Mouse (Mus musculus) embryonic facial prominence, embryonic 15.5 days (tissue): Measurements from ENCODE around the gene Hoxa2. TPM values are rescaled to one million over a fixed set of nuclear protein-coding genes. Genes with fewer than 3 reads are reported as not detected.

Experiments
- ATAC-seq: fragments of 200-750 bp; cut with Nextera tagmentation; 2 replicates; pipeline ENCODE4 v1.8.0; 2017; ENCODE audit warnings: low read depth, moderate TSS enrichment; ENCODE audit not compliant: insufficient number of reproducible peaks, low FRiP score, low TSS enrichment
- H3K27ac ChIP-seq: fragments of 300-500 bp; sonication (generic); replicated peaks from 2 replicates; pipeline ENCODE4 v1.5.1; 2015; ENCODE audit warnings: mild to moderate bottlenecking, inconsistent platforms
- H3K27me3 ChIP-seq: fragments of 300-500 bp; sonication (generic); 2 replicates; pipeline ENCODE4 v1.6.1; 2015; ENCODE audit warnings: inconsistent platforms
- H3K36me3 ChIP-seq: fragments of 300-500 bp; sonication (generic); 2 replicates; pipeline ENCODE4 v1.6.1; 2015; ENCODE audit warnings: mild to moderate bottlenecking, inconsistent platforms
- H3K4me1 ChIP-seq: fragments of 300-500 bp; sonication (generic); 2 replicates; pipeline ENCODE4 v1.6.1; 2015; ENCODE audit warnings: inconsistent platforms
- H3K4me2 ChIP-seq: fragments of 300-500 bp; sonication (generic); replicated peaks from 2 replicates; pipeline ENCODE4 v1.6.1; 2015; ENCODE audit warnings: mild to moderate bottlenecking, inconsistent platforms
- H3K4me3 ChIP-seq: fragments of 300-500 bp; sonication (generic); replicated peaks from 2 replicates; pipeline ENCODE4 v1.5.1; 2015; ENCODE audit warnings: mild to moderate bottlenecking, inconsistent platforms
- H3K9ac ChIP-seq: fragments of 300-500 bp; sonication (generic); 2 replicates; pipeline ENCODE4 v1.6.1; 2015; ENCODE audit warnings: inconsistent platforms
- H3K9me3 ChIP-seq: fragments of 300-500 bp; sonication (generic); replicated peaks from 2 replicates; pipeline ENCODE4 v1.6.1; 2016; ENCODE audit warnings: inconsistent platforms
- WGBS: fragments of 180-500 bp; shearing (Covaris S2); methylation state at CpG from one replicate; pipeline ENCODE4 v1.1.7; 2015; 5-methylcytosine and 5-hydroxymethylcytosine counted together
- polyA plus RNA-seq: library from polyadenylated mRNA; unstranded; fragments of >200 nt; fragmentation: Nextera tagmentation; extraction: Ambion mirVana; gene quantifications from 2 replicates; pipeline ENCODE4 v1.2.1, GENCODE M21; 2015

Gene Hoxa2
- polyA plus RNA-seq, 1 experiment from 2014 or later: 0.32 TPM

DNA sequence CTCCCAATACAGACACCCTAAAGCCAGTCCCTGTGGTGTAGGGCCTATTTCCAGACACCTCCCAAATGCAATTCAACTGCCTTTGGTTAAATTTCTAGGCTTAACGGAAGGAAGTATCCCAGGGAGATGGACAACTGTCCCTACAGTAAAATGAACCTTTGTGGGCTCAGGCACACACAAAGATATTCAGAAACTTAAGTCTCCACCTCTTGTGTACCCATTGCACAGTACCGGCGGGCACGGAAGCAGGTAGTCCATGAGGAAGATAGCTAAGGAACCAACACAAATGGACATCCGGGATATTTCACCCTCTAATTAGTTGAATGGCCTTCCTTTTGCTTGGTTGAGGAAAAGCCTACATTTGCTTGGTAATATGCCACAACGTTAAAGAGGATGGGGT is 11.8 kb upstream of the Hoxa2 start:
- Histone ChIP-seq H3K4me3 (no peak overlapping the region), H3K4me1 (peaks cover 8% of the 10 kb centered on the region), H3K9me3 (no peaks in the 10 kb centered on the region), H3K9ac (no peak overlapping the region), H3K36me3 (no peaks in the 10 kb centered on the region), H3K4me2 (no peak overlapping the region), H3K27ac (no peak overlapping the region), H3K27me3 (peaks cover 99% of the 10 kb centered on the region)
- 3% methylated on average over 6 of the region's 6 CpGs for WGBS
- no peak for ATAC-seq

DNA sequence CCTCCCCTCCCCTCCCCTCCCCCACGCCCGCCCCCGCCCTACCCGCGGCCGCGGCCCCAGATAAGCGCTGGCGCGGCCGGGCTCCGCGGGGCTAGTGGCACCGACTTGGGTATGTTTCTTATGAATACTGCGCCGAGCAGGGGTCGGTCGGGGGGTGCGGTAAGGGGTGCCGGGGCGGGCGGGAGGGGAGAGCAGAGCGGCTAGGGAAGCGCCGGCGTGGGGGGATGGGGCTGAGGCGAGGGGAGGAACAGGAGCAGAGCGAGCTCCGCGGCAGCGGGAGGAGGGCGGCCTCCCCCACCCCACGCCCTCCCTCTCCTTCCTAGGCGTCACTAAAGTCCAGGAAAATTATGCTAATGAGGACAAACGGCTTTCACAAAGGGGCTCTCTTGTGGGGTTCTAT is 11.2 kb upstream of the Hoxa2 start:
- Histone ChIP-seq H3K4me3 (peak overlapping the region; percentile 16), H3K4me1 (peaks cover 8% of the 10 kb centered on the region), H3K36me3 (no peaks in the 10 kb centered on the region), H3K9ac (no peak overlapping the region), H3K27me3 (peaks cover 99% of the 10 kb centered on the region), H3K9me3 (no peaks in the 10 kb centered on the region), H3K27ac (no peak overlapping the region), H3K4me2 (no peak overlapping the region)
- ATAC-seq: no peak
- WGBS: 2% methylated on average over 20 of the region's 35 CpGs

DNA sequence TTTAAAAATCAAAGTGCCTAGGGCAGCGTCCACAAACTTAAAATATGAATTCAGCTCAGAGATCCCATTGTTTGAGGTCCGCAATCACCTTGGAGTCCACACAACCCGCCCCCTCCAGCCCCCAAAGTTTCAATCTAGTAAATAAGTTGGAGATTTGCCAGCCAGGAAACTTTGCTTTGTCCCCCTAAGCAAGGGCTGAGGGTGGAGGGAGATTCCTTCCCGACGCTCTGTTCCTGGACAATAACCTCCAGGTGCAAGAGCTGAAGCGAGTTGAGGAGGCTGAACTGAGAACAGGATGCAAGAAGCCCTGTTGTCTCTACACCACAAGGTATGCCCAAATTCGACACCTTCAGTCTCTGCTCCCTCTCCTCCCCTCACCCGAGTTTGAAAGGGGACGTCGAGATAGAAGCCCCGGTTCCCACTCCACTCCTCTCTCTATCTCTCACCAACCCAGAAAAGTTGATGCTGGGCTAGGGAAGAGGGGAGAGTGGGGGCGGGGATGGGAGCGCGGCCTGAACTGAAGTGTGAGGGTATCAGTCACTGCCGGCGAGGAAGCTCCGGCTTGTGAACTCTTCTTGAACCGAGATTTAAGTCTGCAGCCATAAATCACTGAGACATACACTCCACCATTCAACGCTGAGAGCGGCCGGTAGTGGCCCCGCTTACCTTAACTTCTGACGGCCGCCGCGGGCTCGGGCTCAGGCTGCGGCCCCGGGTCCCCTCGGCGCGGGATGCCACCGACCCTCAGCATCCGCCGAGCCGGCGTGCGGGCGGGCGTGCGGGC is 10.5 kb upstream of the Hoxa2 start:
- ATAC-seq: no peak
- H3K4me2 ChIP-seq: no peak overlapping the region

DNA sequence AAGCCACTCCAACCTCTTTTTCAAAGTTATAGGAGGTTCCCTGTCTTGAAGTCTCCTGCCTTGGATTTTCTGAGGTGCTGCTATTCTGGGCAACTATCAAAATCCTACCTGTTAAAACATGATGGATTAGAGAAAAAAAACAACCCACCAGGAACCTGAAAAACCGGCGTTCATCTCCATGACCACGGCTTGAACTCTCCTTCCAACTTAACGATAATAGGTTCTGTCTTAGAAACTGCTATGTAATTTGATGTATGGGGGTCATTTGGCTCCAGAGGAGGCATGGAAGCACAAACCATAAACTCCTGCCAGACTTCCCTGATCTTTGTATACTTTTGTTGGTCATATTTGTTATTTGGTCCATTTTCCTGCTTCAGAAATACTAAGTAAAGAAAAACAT is 9.0 kb upstream of the Hoxa2 start:
- 3% methylated on average over 4 of the region's 4 CpGs for WGBS
- no peak overlapping the region for H3K9ac ChIP-seq
- ATAC-seq: no peak

More for the DNA sequence above, 10.5 kb upstream of the Hoxa2 start:
- peaks cover 99% of the 10 kb centered on the region for H3K27me3 ChIP-seq
- H3K4me3 ChIP-seq: peak overlapping the region; percentile 16
- H3K4me1 ChIP-seq: peaks cover 8% of the 10 kb centered on the region
- H3K36me3 ChIP-seq: no peaks in the 10 kb centered on the region
- no peak overlapping the region for H3K9ac ChIP-seq
- H3K27ac ChIP-seq: no peak overlapping the region
- no peaks in the 10 kb centered on the region for H3K9me3 ChIP-seq
- WGBS: 1% methylated on average over 41 of the region's 41 CpGs

DNA sequence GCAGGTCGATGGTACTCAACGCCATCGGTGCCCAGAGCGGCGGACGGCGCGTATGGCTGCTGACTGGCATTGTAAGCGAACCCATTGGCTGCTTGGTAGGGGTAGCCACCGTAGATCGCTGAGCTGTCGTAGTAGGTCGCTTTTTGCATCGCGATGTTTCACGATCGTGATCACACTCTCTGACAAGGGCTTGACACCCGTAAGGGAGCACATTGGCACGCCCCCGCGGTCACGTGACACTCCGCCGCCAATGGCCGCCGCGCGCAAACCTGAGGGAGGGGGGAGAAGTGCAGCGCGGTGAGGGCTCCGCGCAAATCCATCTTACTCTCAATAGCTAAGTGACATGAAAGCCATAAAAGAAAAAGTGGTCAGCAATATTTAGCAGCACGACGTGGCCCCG is 7.9 kb upstream of the Hoxa2 start:
- Histone ChIP-seq H3K4me2 (peak overlapping the region; percentile 37), H3K27me3 (peaks cover 96% of the 10 kb centered on the region), H3K36me3 (no peaks in the 10 kb centered on the region), H3K9ac (no peak overlapping the region), H3K9me3 (no peaks in the 10 kb centered on the region), H3K27ac (no peak overlapping the region), H3K4me3 (peak overlapping the region; percentile 25), H3K4me1 (peaks cover 11% of the 10 kb centered on the region)
- under 1% methylated on average over 35 of the region's 35 CpGs for WGBS
- ATAC-seq: peak; percentile 54; the same call in 1 of the 2 replicates

More for the DNA sequence above, 9.0 kb upstream of the Hoxa2 start:
- Histone ChIP-seq H3K4me1 (peaks cover 11% of the 10 kb centered on the region), H3K4me2 (no peak overlapping the region), H3K4me3 (no peak overlapping the region), H3K27me3 (peaks cover 96% of the 10 kb centered on the region), H3K9me3 (no peaks in the 10 kb centered on the region), H3K36me3 (no peaks in the 10 kb centered on the region), H3K27ac (no peak overlapping the region)

DNA sequence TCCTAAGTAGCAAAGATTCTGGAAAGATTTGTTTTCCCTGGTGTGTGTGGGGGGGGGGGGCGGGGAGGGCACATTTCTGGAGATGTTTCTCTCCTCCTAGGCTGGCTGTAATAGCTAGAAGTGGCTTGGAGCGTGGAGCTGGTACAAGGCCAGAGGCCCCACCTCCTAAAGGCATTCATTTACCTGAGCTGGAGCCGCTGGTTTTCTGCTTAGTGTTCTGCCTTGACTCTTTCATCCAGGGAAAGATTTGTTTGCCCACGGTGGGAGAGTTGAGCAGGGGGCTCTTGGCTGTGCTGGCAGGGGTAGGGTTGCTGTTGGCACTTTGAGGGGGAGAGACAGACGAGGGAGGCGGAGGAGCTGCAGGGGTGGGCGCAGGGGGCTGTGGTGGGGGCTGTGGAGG is 7.3 kb upstream of the Hoxa2 start:
- peaks cover 11% of the 10 kb centered on the region for H3K4me1 ChIP-seq
- 8% methylated on average over 7 of the region's 7 CpGs for WGBS
- no peak; the same call in 1 of the 2 replicates for ATAC-seq
- H3K4me3 ChIP-seq: peak overlapping the region; percentile 25; the same call in 1 of the 2 replicates
- no peak overlapping the region for H3K9ac ChIP-seq
- H3K36me3 ChIP-seq: no peaks in the 10 kb centered on the region
- H3K27ac ChIP-seq: no peak overlapping the region
- H3K27me3 ChIP-seq: peaks cover 96% of the 10 kb centered on the region
- peak overlapping the region; percentile 37; the same call in 1 of the 2 replicates for H3K4me2 ChIP-seq
- no peaks in the 10 kb centered on the region for H3K9me3 ChIP-seq

DNA sequence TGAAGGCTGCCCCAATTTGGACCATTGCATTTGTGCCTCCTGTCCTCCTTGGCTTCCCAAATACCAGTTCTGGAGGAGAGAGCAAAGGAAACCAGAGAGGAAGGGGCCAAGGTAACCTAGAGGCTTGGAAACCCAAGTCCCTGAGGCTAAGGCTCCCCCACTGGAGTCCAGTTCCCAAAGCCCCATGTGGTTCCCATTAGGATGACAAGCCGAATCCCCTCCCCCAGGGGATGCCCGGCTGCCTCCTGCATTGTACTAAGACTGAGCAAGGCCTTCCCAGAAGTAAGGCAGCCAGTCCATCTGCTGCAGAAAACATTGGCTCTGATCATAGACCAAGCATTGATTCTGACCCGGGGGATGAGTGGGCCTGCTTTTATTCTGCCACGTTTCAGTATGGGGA is 6.7 kb upstream of the Hoxa2 start:
- H3K27ac ChIP-seq: no peak overlapping the region
- H3K9ac ChIP-seq: no peak overlapping the region
- no peaks in the 10 kb centered on the region for H3K36me3 ChIP-seq
- H3K9me3 ChIP-seq: no peaks in the 10 kb centered on the region
- H3K27me3 ChIP-seq: peaks cover 96% of the 10 kb centered on the region
- H3K4me3 ChIP-seq: no peak overlapping the region
- no peak for ATAC-seq
- 16% methylated on average over 4 of the region's 4 CpGs for WGBS
- no peak overlapping the region for H3K4me2 ChIP-seq
- peaks cover 11% of the 10 kb centered on the region for H3K4me1 ChIP-seq

DNA sequence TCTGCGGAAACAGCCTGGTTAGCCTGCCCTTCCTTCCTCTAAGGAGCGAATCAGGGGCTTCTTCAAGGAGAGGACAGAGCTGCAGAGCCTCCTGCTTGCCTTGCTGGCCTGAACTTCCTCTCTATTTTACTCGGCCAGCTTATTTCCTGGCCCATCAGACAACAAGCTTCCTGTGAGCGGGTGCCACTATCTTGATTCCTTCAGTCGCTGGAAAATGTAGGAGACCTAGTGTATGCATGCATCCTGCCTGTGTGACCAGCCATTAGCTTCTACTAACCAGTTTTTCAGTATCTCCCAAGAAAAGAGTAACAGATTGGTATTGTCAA is 6.2 kb upstream of the Hoxa2 start:
- Histone ChIP-seq H3K4me2 (no peak overlapping the region), H3K4me3 (no peak overlapping the region), H3K27ac (no peak overlapping the region), H3K36me3 (no peaks in the 10 kb centered on the region), H3K9ac (no peak overlapping the region), H3K9me3 (no peaks in the 10 kb centered on the region), H3K27me3 (peaks cover 96% of the 10 kb centered on the region), H3K4me1 (peaks cover 11% of the 10 kb centered on the region)
- no peak for ATAC-seq
- WGBS: 15% methylated on average over 5 of the region's 5 CpGs

DNA sequence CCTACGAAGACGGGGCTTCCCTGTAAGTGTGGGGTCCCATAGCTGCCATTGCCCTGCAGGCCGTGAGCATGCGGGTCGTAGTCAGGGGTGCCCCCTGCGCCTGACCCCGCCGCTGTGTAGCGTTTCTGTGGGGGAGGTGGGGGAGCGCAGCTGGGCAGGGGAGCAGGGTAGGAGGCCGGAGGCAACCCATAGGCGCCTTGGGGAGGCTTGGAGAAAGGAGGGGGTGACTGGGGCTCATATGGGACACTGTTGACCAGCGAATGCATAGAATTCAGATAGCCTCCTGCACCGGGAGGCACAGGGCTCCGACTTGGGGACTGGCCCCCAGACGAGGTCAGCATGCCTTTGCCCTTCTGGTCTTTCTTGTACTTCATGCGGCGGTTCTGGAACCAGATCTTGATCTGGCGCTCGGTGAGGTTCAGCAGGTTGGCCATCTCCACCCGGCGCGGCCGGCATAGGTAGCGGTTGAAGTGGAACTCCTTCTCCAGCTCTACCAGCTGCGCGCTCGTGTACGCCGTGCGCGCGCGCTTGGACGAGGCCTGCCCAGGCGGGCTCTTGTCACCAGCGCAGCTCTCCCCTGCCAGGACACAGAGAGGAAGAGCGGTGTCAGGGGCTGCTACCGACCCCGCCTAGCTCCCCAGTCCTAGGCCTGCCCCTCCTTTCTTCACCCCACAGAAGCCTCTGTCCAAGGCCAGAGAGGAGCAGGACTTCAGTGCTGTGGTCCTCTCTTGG is 5.7 kb upstream of the Hoxa2 start:
- Histone ChIP-seq H3K27me3 (peaks cover 96% of the 10 kb centered on the region), H3K9me3 (no peaks in the 10 kb centered on the region), H3K36me3 (no peaks in the 10 kb centered on the region), H3K9ac (no peak overlapping the region), H3K4me2 (no peak overlapping the region), H3K4me3 (no peak overlapping the region), H3K27ac (no peak overlapping the region), H3K4me1 (peaks cover 11% of the 10 kb centered on the region)
- WGBS: 8% methylated on average over 40 of the region's 40 CpGs
- ATAC-seq: no peak

DNA sequence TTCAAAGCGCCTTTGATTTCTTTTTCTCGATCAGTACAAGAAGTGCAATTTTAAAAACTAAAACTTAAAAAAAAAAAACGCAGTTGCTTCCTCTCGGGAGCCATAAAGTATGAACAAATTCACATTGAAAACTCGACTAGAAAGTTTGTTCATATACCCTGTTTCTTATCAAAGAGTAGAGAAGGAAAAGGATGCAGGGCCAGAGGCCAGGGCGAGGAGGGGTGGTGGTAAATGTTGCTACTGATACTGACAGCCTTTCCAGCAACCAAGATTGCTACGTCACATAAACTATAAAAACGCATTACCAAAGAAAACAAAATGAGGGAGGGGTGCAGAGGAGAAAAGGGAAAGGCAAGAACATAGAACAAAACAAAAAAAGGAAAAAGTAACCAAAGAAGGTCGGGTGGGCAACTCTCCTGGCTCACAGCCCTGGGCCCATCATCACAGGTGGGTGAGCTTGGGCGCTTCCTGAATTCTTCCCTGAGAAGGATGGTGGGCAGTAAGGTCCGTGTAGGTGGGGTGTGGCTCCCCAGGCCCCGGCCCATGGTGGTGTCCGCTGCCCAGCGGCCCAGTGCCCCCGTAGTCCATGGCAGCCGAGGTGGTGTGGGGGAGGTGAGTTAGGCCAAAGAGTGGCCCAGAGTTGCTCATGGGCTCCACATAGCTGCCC is 5.0 kb upstream of the Hoxa2 start:
- ATAC-seq: no peak
- Histone ChIP-seq H3K4me3 (no peak overlapping the region), H3K9me3 (no peaks in the 10 kb centered on the region), H3K9ac (no peak overlapping the region), H3K4me2 (no peak overlapping the region), H3K27ac (no peak overlapping the region), H3K4me1 (peaks cover 11% of the 10 kb centered on the region), H3K36me3 (no peaks in the 10 kb centered on the region), H3K27me3 (peaks cover 96% of the 10 kb centered on the region)
- 8% methylated on average over 16 of the region's 16 CpGs for WGBS
